Mouse (Mus musculus) heart, adult 18-20 months (tissue): ENCODE measurements around the gene Tor3a. TPM values are rescaled to one million over a fixed set of nuclear protein-coding genes. Genes with fewer than 3 reads are reported as not detected.
A peak's percentile ranks its signal among the peaks of the same experiment; 100 is the strongest.

ENCODE experiments used
- DNase-seq, 2 experiments: peaks; one replicate each; pipeline ENCODE4 v3.0.0; 2021 to 2022; ENCODE audit warnings: mixed read lengths in 1 of 2
- long read RNA-seq, 2 experiments: library from polyadenylated mRNA; stranded (forward); transcript quantifications; one replicate each; pipeline ENCODE4 v2.0.0; 2021
- total RNA-seq, 2 experiments: library from RNA; stranded (reverse); gene quantifications; 2 replicates each; pipeline ENCODE4 v1.2.3; 2021

Tor3a gene
- 1 to 10 TPM; 9.2 to 9.9 TPM for total RNA-seq
- long read RNA-seq, experiment 1, transcript Tor3a-201 (6 exons, 3,285 nt) = major isoform, 17 of 17 reads
- long read RNA-seq, experiment 1, partial matches to known transcripts = 0 of 17 reads
- long read RNA-seq, experiment 1, other reads (novel, unspliced or antisense) = 0 of 17 reads
- long read RNA-seq, experiment 2, transcript Tor3a-201 (6 exons, 3,285 nt) = major isoform, 6 of 7 reads
- long read RNA-seq, experiment 2, partial matches to known transcripts = 0 of 7 reads
- long read RNA-seq, experiment 2, other reads (novel, unspliced or antisense) = 1 of 7 reads

GRCm38 (mm10) chr1:156674195-156675000, at the start of gene Tor3a:
Gene Tor3a, minus strand, starts transcription at chr1:156674356.
- DNase-seq = peak; percentile 88 to 94

GRCm38 (mm10) chr1:156722089-156722488, 47.9 kb upstream of the Tor3a start:
- no peak for DNase-seq

- DNase-seq = peak in 1 of 2 experiments; percentile 12
Observed at GRCm38 (mm10) chr1:156720046-156720445, 45.9 kb upstream of the Tor3a start.

DNA sequence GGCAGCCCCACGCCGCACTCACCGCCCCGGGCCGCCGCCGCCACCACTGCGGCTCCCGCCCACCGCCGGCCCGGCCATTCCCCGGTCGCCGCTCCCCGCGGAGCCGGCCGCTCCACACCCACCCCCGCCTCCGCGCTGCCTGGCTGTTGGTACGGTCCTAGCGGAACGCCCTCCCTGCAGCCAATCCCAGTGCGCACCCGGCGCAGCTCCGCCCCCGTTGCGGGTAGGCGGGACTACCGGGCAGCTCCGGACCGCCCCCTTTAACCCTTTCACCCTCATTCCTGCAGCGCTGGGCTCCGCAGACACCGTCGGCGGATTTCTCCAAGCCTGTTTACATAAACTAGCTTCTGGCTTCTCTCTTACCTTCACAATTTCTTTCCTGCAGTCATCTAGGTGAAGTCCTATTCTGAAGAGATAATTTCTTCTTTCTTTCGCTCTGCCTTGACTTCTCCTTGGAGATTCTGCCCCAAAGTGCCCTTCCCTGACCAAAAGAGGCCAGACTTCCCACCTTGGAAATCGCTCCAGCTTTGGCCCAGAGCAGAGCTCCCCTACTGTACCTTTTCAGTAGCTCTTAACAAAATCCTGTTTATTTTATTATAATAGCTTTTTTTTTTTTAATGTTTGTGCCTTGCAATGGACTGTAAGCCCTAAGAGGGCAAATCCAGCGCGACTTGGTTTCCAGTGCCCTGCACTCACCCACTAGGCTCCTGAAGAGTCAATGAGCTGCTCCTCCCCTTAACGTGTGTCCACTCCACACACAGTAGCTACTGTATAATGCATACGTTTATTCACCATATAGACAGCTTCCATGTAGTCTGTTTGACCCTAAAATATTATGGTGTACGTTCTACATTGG, 45.0 kb upstream of the Tor3a start, which contains the start of gene Fam20b:
Gene Fam20b, minus strand, starts transcription at position 137 of the 856 bp plus-strand sequence.
- peak; percentile 97 to 98 for DNase-seq

DNA sequence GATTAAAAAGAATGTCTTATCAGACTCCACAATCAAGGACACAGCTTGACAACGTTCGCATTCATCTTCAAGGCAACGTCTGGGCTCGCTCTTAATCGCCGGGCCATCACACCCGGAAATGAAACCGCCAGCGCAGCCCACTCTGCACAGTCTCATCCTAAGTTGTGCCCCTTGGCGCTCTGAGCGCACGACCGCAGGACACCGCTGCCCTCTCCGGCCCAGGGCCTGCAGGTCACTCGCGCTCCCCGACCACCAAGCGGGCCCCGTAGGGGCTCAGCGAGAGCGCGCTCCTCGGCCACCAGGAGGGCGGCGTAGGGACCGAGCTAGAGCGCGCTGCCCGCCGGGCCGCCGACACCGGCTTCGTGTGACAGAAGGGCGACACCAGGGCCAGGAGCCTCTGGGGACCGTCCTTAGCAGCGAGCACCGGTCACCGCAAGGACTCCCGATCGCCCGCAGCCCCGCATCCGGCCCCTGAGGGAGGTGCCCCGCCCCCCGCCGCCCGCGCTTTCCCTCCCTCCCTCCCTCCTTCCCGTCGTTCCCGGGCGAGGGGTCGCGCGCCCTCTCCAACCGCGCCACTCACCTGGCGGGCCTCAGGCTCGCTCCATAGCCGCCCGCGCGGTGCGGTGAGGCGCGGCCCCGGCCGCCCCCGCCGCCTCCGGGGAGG, 44.3 kb upstream of the Tor3a start:
- DNase-seq = peak in 1 of 2 experiments; percentile 63

DNA sequence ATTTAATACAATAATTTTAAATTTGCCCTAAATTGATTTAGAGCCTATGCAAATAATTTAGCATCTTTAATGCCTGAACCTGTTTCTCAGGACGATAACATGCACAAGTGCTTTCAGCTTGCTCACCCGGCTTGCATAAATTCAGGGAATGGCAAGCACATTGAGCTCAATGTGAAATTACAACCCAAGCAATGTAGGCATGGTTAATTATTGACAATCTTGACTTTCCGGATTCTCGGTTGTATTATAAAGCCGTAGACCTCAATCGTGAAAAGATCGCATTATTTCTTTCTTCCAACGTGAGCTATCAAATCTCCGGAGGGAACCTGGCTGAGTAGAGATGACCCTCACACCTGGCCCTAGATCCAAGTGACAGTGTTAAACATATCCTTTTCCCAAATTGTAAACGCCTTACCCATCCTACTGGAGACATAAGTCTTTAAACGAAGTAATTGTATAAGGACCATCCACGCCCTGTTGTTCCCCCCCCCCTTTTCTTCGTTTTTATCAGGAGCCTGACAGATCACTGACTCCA, 43.7 kb upstream of the Tor3a start:
- peak in 1 of 2 experiments; percentile 17 for DNase-seq

- DNase-seq = no peak
Observed at GRCm38 (mm10) chr1:156716681-156717080, 42.5 kb upstream of the Tor3a start.

DNA sequence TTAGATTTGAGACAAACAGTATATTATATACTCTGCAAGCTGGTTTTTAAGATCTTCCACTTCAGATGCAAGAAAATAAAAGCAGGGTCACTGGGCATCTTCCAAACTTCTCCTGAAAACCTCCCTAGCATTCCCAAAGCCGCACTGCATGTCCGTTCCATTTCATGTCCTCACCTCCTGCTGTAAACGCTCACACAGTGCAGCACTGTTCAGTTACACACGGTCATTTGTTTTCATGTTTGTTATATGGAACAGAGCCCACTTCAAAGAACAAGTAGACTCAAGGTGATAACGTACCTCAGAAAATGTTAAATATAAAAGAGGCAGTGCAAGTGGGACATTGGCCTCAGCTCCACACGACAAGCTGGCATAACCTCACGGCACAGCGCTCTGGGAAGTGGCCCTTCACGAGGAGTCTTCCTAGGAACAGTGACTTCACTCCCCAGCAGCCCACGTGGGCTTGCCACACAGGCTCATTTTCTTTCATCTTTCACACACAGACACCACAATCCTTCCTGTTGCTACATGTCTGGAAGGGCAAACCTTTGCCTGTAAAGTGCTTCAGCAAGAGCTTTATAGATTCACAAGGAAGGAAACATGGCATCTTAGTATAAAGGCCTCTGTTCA, 36.4 kb upstream of the Tor3a start:
- no peak for DNase-seq

DNA sequence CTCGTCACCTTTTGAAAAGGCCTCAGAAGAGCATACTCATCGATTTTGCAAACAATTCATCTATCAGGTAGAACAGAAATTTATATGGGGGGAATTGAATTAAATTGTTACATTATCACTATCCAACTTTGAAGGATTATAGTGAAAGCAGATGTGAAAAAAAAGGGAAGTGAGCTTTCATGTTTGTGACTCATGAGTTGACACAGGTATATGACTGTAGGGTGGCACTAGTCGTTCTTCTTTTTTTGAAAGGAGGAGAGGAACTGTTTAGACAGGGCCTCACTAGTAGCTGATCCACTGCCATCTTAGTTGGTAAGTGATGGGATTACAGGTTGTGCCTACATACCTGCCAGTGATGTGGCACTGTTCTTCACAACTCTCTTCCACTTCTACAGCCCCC, 34.5 kb upstream of the Tor3a start:
- DNase-seq = no peak

- no peak for DNase-seq
Observed at GRCm38 (mm10) chr1:156705696-156706285, 31.6 kb upstream of the Tor3a start.

- DNase-seq = no peak
Observed at GRCm38 (mm10) chr1:156703444-156703843, 29.3 kb upstream of the Tor3a start.

- no peak for DNase-seq
Observed at GRCm38 (mm10) chr1:156702151-156702550, 28.0 kb upstream of the Tor3a start.

DNA sequence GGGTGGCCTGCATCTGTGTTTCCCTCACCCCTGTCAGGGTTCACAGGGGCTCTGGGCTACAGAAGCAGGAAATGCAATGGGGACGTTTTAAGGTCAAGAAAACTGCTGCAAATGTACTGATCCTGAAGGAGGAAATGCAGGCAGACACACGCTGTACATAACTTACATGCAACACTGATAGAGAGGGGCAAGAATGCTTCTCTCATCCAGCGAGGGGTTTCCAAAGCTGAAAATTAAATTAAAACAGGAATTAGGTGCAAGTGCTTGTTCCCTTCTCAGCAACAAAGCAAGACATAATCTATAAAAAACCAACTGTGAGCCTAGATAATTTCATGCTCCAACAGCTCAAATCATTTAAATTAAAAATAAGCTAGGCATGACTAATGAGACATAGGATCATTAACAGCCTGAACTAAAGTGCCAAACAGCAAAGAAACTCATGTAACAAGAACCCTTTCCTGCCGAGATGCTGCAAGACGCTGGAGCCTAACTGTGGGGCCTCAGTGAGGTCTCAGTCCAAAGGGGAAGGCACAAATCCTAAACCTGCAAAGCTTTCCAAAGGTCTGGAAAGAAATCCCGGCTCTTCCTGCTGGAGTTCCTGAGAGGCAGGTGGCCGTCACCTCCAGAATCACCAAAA, 12.0 kb upstream of the Tor3a start:
- no peak for DNase-seq

DNA sequence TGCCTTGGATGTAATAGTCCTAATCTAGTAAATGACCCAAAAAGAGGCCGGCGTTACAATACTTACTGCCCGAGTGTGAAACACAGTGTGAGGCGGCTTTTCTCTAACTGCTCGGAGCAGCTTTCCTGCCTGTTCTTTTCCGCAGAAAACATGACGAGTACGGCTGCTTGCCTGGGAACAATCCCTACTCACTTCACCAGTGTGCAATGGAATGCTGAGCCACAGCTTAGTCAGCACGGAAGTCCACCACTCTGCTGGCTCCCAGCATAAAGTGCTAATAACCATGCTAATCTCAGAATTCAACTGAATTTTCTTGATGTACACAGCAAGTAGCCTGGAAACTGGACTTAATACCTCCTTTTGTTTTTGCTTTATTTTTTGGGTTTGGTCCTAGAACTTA, 5.4 kb upstream of the Tor3a start:
- DNase-seq = no peak

GRCm38 (mm10) chr1:156677230-156677629, 3.1 kb upstream of the Tor3a start:
- no peak for DNase-seq

- DNase-seq = no peak
Observed at GRCm38 (mm10) chr1:156676596-156676995, 2.4 kb upstream of the Tor3a start.

GRCm38 (mm10) chr1:156676171-156676570, 2.0 kb upstream of the Tor3a start:
- DNase-seq = peak; percentile 64 to 81

DNA sequence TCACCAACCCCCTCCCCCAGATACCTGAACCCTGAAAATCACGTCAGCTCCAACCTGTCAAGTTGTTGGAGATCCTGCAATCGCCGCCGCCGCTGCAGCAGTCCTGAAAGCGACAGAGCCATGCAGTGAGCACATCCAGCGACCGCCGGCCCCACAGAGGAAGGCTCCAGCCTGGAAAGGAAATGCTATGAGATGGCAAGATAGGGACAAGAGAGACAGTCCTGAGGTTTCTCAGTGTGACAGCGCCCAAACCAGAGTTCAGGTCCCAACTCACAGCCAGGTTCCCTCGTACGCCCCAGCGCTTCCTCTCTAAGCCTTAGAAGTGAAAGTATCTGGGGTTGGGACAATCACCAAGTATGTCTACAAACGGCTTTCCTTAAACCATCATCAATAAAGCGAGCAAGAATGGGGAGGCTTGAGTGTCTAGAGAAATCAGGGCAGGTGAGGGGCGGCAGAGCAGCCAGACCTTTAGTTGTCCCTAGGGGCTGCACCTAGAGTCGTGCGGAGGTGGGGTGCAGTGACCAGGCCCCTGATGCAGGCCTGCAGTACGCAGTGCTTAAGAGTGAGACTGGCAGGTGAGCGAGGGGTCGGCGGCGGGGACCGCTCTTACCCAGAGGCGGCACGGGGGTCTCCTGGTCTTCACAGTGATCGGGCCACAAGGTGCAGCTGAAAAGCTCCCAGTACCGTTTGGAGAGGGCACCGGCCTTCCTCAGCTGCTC, 521 bp downstream of the Tor3a start:
- peak; percentile 47 to 68 for DNase-seq

- DNase-seq = peak in 1 of 2 experiments; percentile 36
Observed at GRCm38 (mm10) chr1:156672720-156673475, 1.3 kb downstream of the Tor3a start.
